Mouse (Mus musculus) ES-Bruce4 (cell line): ENCODE results near the gene Adam17.

Experiments used
- CTCF ChIP-seq: IDR thresholded peaks from one replicate; pipeline ENCODE4 v1.8.1; 2011; ENCODE audit warnings: low read depth, low read length
- POLR2A ChIP-seq: IDR thresholded peaks from one replicate; pipeline ENCODE4 v1.8.1; 2011; ENCODE audit warnings: low read length; ENCODE audit not compliant: insufficient read depth

DNA sequence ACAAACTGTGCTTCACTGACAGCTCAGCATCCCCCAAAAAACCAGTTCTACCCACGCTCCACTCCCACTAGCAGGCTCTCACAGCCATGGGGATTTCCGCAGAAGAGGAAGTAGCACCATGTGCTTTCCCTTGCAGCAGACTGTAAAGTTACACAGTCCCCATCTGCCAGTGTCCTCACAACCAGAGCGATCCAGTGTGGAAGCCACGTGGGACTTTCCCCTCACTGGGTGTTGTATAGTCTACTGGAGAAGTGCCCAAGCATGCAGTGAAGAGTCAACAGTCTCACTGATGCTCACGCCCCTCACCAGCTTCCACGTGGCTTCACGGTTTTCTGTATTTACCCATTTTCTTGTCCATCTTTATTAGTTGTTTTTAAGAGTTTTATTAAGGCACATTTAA, 37.6 kb downstream of the Adam17 start:
- no peak for TF ChIP-seq CTCF
- TF ChIP-seq POLR2A: no peak
